Mouse (Mus musculus): ENCODE measurements around the gene Stkld1. TPM values are rescaled to one million over a fixed set of nuclear protein-coding genes. Genes with fewer than 3 reads are reported as not detected.

Stkld1 gene
- not detected for total RNA-seq (2023)

GRCm38 (mm10) chr2:26933304-26934055 lies at the start of gene Stkld1, which contains the start of gene Surf4:
Gene Stkld1 (plus strand): TSS chr2:26934047.
Gene Surf4 (minus strand): TSS chr2:26933928.

GRCm38 (mm10) chr2:26902467-26903220 lies 31.2 kb upstream of the Stkld1 start, which contains the start of gene Surf6:
Gene Surf6 (minus strand): TSS chr2:26902879.

GRCm38 (mm10) chr2:26910124-26910993 lies 23.5 kb upstream of the Stkld1 start, which contains the start of the genes Med22 and Rpl7a:
Gene Med22 (minus strand): TSS chr2:26910677.
Gene Rpl7a (plus strand): TSS chr2:26910764.

GRCm38 (mm10) chr2:26915927-26916728 lies 17.7 kb upstream of the Stkld1 start, which contains the start of the genes Surf2 and Surf1:
Gene Surf2 (plus strand): TSS chr2:26916367.
Gene Surf1 (minus strand): TSS chr2:26916530.

GRCm38 (mm10) chr2:26963923-26964723 lies 30.3 kb downstream of the Stkld1 start, which contains the start of gene Rexo4:
Gene Rexo4 (minus strand): TSS chr2:26964386.

GRCm38 (mm10) chr2:26973116-26973515 lies 39.3 kb downstream of the Stkld1 start, which contains the start of gene Adamts13:
Gene Adamts13 (plus strand): TSS chr2:26973416.

Other genes with a start within 250 kb of the Stkld1 start
- not detected for gene Abo, start 69.1 kb upstream of the Stkld1 start, total RNA-seq (2023)
- gene Surf6, start 31.2 kb upstream of the Stkld1 start, total RNA-seq (2023), result 59.3 TPM
- gene Med22, start 23.4 kb upstream of the Stkld1 start, total RNA-seq (2023), result 20.6 TPM
- 873 TPM for gene Rpl7a, start 23.3 kb upstream of the Stkld1 start, total RNA-seq (2023)
- 42.9 TPM for gene Surf2, start 17.7 kb upstream of the Stkld1 start, total RNA-seq (2023)
- 67.4 TPM for gene Surf1, start 17.5 kb upstream of the Stkld1 start, total RNA-seq (2023)
- gene Surf4, start 119 bp upstream of the Stkld1 start, total RNA-seq (2023), result 75.3 TPM
- gene Rexo4, start 30.3 kb downstream of the Stkld1 start, total RNA-seq (2023), result 72.2 TPM
- not detected for gene Adamts13, start 39.4 kb downstream of the Stkld1 start, total RNA-seq (2023)
- gene Cacfd1, start 75.9 kb downstream of the Stkld1 start, total RNA-seq (2023), result 37.2 TPM
- gene Slc2a6, start 94.0 kb downstream of the Stkld1 start, total RNA-seq (2023), result 1.6 TPM
- gene Mymk, start 138.1 kb downstream of the Stkld1 start, total RNA-seq (2023), result not detected
- 0.59 TPM for gene Adamtsl2, start 145.3 kb downstream of the Stkld1 start, total RNA-seq (2023)
- 0.18 TPM for gene Fam163b, start 208.4 kb downstream of the Stkld1 start, total RNA-seq (2023)
- not detected for gene Dbh, start 231.2 kb downstream of the Stkld1 start, total RNA-seq (2023)

All from CD4-positive naive resting alpha-beta T cell, adult 57 days (primary cell).